Mouse (Mus musculus) forebrain, embryonic 10.5 days (tissue): ENCODE measurements around the gene Hipk2. TPM values are rescaled to one million over a fixed set of nuclear protein-coding genes. Genes with fewer than 3 reads are reported as not detected.

Experiments
- DNase-seq: peaks from one replicate; pipeline ENCODE4 v3.0.0-alpha.2; 2017; ENCODE audit warnings: low spot score; ENCODE audit errors: extremely low spot score
- H3K27ac ChIP-seq: fragments of 300-500 bp; sonication (generic); 2 replicates; pipeline ENCODE4 v1.5.1; 2016; ENCODE audit warnings: mild to moderate bottlenecking
- H3K27me3 ChIP-seq: fragments of 300-500 bp; sonication (generic); 2 replicates; pipeline ENCODE4 v1.6.1; 2016; ENCODE audit warnings: mild to moderate bottlenecking; ENCODE audit not compliant: poor library complexity, severe bottlenecking
- H3K36me3 ChIP-seq: fragments of 300-500 bp; sonication (generic); replicated peaks from 2 replicates; pipeline ENCODE4 v1.6.1; 2016; ENCODE audit warnings: mild to moderate bottlenecking, moderate library complexity
- H3K4me1 ChIP-seq: fragments of 300-500 bp; sonication (generic); 2 replicates; pipeline ENCODE4 v1.6.1; 2016
- H3K4me3 ChIP-seq: fragments of 300-500 bp; sonication (generic); 2 replicates; pipeline ENCODE4 v1.5.1; 2016; ENCODE audit warnings: mild to moderate bottlenecking, moderate library complexity
- H3K9me3 ChIP-seq: fragments of 300-500 bp; sonication (generic); 2 replicates; pipeline ENCODE4 v1.6.1; 2016; ENCODE audit warnings: mild to moderate bottlenecking, moderate library complexity
- WGBS: fragments of 180-500 bp; shearing (Covaris S2); methylation state at CpG from one replicate; pipeline ENCODE4 v1.1.7; 2016; 5-methylcytosine and 5-hydroxymethylcytosine counted together
- polyA plus RNA-seq: library from polyadenylated mRNA; unstranded; fragments of >200 nt; fragmentation: Nextera tagmentation; extraction: Ambion mirVana; gene quantifications from 2 replicates; pipeline ENCODE4 v1.2.1, GENCODE M21; 2016

The Hipk2 gene
- polyA plus RNA-seq, 1 experiment from 2014 or later: 29.0 TPM

- DNase-seq: no peak
- H3K36me3 ChIP-seq: peaks cover 38% of the 10 kb centered on the region
- no peaks in the 10 kb centered on the region for H3K27me3 ChIP-seq
- no peaks in the 10 kb centered on the region for H3K9me3 ChIP-seq
- no peak overlapping the region for H3K27ac ChIP-seq
- no peak overlapping the region for H3K4me3 ChIP-seq
- 84% methylated on average over 5 of the region's 5 CpGs for WGBS
- H3K4me1 ChIP-seq: peaks cover 5% of the 10 kb centered on the region
These were observed 86.6 kb downstream of the Hipk2 start for GRCm38 (mm10) chr6:38789221-38789810.

DNA sequence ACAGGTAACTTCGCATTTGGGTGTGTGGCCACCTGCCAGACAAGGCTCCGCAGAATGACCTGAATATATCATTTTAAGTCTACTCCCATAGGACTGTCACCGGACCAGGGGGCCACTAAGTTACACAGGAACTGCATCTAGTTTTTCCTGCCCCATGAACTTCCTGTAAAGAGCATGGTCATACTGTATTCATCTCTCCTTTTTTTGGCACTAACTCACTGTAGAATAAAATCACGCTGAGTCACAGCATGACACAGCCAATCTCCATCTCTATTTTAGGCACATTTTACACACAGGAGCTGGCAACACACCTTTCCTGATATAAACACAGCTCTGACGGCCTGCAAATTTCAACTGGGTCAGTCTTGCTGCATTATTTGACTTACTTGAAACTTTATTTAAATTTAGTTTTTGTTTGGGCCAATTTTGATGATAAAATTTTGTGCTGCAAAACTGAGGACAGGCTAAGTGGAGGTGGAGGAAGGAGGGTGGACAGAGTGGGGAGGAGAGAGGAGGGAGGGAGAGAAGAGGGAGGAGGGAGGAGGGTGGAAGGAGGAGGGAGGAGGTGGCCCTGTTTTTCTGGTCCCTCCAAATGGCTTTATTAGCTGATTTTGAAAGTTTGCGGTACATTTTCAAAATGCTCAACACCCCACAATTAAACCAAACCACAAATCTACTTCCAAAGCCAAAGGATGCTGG, 88.0 kb downstream of the Hipk2 start:
- Histone ChIP-seq H3K27ac (no peak overlapping the region), H3K4me3 (no peak overlapping the region), H3K9me3 (no peaks in the 10 kb centered on the region), H3K4me1 (peaks cover 5% of the 10 kb centered on the region), H3K27me3 (no peaks in the 10 kb centered on the region), H3K36me3 (peaks cover 33% of the 10 kb centered on the region)
- WGBS: 93% methylated on average over 6 of the region's 6 CpGs
- no peak for DNase-seq

DNA sequence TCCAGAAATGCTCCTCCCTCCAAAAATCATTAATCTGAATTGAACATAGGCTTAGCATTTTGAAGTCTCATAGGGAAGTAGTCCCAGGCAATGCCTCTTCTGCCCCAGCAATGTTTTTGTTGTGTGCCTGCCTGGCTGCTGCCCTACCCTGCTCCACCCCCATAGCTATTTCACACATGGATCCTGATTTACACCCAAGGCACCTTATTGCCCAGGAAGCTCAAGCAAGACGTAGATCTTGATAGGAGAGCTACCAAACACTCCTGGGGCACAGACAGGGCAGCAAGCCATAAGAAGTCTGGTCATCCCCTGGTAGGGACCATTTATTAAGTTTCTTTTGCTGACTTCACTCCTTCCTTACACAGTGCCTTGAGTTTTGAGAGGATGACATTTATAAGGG, 88.8 kb downstream of the Hipk2 start:
- DNase-seq: no peak
- H3K36me3 ChIP-seq: peaks cover 27% of the 10 kb centered on the region
- no peak overlapping the region for H3K4me3 ChIP-seq
- peaks cover 5% of the 10 kb centered on the region for H3K4me1 ChIP-seq
- H3K27ac ChIP-seq: no peak overlapping the region
- no peaks in the 10 kb centered on the region for H3K27me3 ChIP-seq
- 68% methylated on average over 1 of the region's 1 CpGs for WGBS
- no peaks in the 10 kb centered on the region for H3K9me3 ChIP-seq

DNA sequence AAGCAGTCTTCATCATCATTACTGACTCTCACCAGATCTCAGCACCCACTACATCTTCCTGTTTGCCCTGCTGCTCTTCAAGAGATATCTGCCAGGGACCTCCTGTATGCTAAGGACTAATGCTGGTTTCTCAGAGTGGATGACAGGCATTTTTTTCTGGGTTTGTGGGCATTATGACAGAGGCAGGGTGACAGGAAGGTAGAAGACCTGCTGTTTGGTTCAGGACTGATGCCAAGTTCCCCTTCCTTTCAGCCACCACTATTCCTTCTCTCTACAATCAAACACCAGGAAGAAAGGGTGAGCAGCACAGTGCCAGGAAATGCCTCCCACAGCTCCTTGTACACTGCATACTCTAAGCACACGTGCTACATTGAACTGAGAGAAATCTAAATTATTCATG, 90.2 kb downstream of the Hipk2 start:
- H3K27me3 ChIP-seq: no peaks in the 10 kb centered on the region
- H3K4me1 ChIP-seq: peaks cover 5% of the 10 kb centered on the region
- no peak overlapping the region for H3K4me3 ChIP-seq
- no peak overlapping the region for H3K27ac ChIP-seq
- no peak for DNase-seq
- peaks cover 15% of the 10 kb centered on the region for H3K36me3 ChIP-seq
- 70% methylated on average over 1 of the region's 1 CpGs for WGBS
- no peaks in the 10 kb centered on the region for H3K9me3 ChIP-seq

- H3K27me3 ChIP-seq: no peaks in the 10 kb centered on the region
- no peak overlapping the region for H3K27ac ChIP-seq
- WGBS: 96% methylated on average over 7 of the region's 7 CpGs
- no peaks in the 10 kb centered on the region for H3K9me3 ChIP-seq
- H3K4me1 ChIP-seq: peaks cover 8% of the 10 kb centered on the region
- H3K36me3 ChIP-seq: peaks cover 3% of the 10 kb centered on the region; the same call in 1 of the 2 replicates
- H3K4me3 ChIP-seq: no peak overlapping the region
- DNase-seq: no peak
These were observed 96.6 kb downstream of the Hipk2 start for GRCm38 (mm10) chr6:38779411-38779810.

GRCm38 (mm10) chr6:38778887-38779286, 97.1 kb downstream of the Hipk2 start:
- Histone ChIP-seq H3K9me3 (no peaks in the 10 kb centered on the region), H3K27me3 (no peaks in the 10 kb centered on the region), H3K4me1 (peaks cover 8% of the 10 kb centered on the region), H3K27ac (no peak overlapping the region), H3K4me3 (no peak overlapping the region), H3K36me3 (peaks cover 4% of the 10 kb centered on the region)
- no peak for DNase-seq

DNA sequence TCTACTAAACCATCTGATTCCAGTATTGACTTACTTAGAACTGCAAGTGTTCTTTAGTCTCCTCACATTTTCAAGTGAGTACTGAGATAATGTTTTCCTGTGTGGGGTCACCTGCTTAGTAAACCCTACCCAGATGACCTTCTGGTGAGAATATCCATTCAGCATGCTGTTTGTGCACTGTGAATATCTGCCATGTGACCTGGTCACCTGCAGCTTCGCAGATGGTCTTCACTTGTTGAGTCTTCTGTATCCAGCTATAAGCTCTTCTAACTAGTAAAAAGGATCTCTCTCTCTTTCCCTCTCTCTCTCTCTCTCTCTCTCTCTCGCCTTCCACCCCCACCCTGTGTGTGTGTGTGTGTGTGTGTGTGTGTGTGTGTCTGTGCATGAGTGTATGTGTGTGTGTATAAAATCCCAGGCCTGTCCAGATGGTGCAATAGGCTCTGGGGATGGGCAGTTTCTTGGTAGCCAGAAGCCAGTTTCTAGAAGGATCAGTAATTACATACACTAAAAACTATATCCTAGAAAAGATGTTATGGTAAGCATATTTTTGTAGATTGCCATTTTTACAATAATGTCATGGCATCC, 99.9 kb downstream of the Hipk2 start:
- peaks cover 8% of the 10 kb centered on the region for H3K4me1 ChIP-seq
- no peak overlapping the region for H3K4me3 ChIP-seq
- no peaks in the 10 kb centered on the region for H3K9me3 ChIP-seq
- H3K36me3 ChIP-seq: peaks cover 6% of the 10 kb centered on the region
- DNase-seq: no peak
- H3K27ac ChIP-seq: no peak overlapping the region
- 72% methylated on average over 2 of the region's 2 CpGs for WGBS
- H3K27me3 ChIP-seq: no peaks in the 10 kb centered on the region

- DNase-seq: no peak
- peaks cover 22% of the 10 kb centered on the region for H3K36me3 ChIP-seq
- H3K27me3 ChIP-seq: no peaks in the 10 kb centered on the region
- no peak overlapping the region for H3K4me3 ChIP-seq
- H3K27ac ChIP-seq: no peak overlapping the region
- H3K9me3 ChIP-seq: no peaks in the 10 kb centered on the region
- peaks cover 5% of the 10 kb centered on the region; the same call in 1 of the 2 replicates for H3K4me1 ChIP-seq
- 92% methylated on average over 7 of the region's 7 CpGs for WGBS
These were observed 103.0 kb downstream of the Hipk2 start for GRCm38 (mm10) chr6:38772836-38773518.

DNA sequence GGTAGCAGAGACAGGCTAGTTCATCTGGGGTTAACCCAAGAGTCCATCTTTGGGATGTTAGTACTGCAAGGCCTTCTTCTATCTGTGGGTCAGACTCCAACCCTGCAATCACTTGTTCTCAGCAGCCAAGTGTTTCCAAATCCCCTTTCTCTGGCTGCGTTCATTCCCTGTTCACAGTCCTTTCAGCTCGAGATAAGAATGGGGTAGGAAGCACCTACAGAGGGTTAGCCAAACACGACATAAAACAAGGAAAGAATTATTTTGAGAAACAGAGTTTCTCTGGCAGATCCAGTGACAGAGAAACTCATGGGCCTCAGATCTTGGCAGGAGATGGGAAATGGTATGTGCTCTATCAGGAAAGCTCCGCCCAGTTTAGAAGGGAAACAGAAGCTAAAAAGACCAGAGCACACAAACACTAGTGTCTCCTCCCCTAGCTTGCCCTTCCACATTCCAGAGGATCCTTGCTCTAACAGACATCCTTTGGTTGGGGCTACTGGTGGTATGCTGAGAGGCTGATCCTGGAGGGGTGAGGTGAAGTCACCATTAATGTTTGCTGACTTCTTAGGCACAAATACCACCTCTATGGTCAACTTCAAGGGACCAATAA, 104.8 kb downstream of the Hipk2 start:
- 73% methylated on average over 4 of the region's 4 CpGs for WGBS
- no peak for DNase-seq
- Histone ChIP-seq H3K4me3 (no peak overlapping the region), H3K9me3 (no peaks in the 10 kb centered on the region), H3K27me3 (no peaks in the 10 kb centered on the region), H3K36me3 (peaks cover 40% of the 10 kb centered on the region), H3K4me1 (peaks cover 5% of the 10 kb centered on the region; the same call in 1 of the 2 replicates), H3K27ac (no peak overlapping the region)

DNA sequence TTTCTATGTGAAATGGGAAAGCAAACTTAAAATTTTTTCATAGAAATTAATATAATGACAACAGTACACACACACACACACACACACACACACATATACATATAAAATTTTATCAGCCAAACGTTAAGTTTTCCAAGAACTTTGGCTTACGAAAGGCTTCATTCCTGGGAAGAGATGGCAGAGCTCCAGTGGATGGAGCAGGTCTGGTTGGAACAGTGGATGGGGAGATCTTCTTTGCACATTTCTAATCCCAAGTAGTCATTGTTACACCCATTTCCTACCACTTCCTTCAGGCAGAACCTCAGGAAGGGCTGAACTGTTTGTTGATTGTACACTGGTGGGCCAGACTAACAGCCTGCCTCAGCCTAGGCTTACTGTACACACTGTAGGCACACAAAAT, 106.3 kb downstream of the Hipk2 start:
- no peak for DNase-seq
- peaks cover 53% of the 10 kb centered on the region for H3K36me3 ChIP-seq
- H3K4me1 ChIP-seq: peaks cover 8% of the 10 kb centered on the region
- H3K9me3 ChIP-seq: no peaks in the 10 kb centered on the region
- no peak overlapping the region for H3K27ac ChIP-seq
- 93% methylated on average over 2 of the region's 2 CpGs for WGBS
- no peak overlapping the region for H3K4me3 ChIP-seq
- H3K27me3 ChIP-seq: no peaks in the 10 kb centered on the region

GRCm38 (mm10) chr6:38762588-38763265, 113.2 kb downstream of the Hipk2 start:
- Histone ChIP-seq H3K9me3 (no peaks in the 10 kb centered on the region), H3K27ac (no peak overlapping the region), H3K36me3 (peaks cover 36% of the 10 kb centered on the region), H3K27me3 (peaks cover 16% of the 10 kb centered on the region; the same call in 1 of the 2 replicates), H3K4me1 (peaks cover 63% of the 10 kb centered on the region), H3K4me3 (no peak overlapping the region)
- whole genome bisulfite sequencing: 79% methylated on average over 6 of the region's 6 CpGs
- no peak for DNase-seq

DNA sequence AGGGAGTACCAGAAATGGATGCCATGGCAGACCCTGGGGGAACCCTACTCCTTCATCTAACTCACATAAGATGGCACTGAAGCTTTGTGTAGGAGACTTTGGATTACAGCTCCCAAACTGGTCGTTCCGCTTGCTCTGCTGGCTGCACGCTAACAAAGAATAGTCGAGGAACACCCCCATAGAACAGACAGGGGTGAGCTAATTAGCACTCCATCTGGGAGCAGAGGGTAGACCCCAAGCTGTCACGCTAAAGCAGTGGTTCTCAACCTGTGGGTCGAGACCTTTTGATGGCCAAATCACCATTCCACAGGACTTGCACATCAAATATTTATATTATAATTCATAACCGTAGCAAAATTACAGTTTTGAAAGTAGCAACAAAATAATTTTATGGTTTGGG, 114.0 kb downstream of the Hipk2 start:
- Histone ChIP-seq H3K27ac (no peak overlapping the region), H3K4me1 (peaks cover 70% of the 10 kb centered on the region), H3K9me3 (no peaks in the 10 kb centered on the region), H3K27me3 (peaks cover 16% of the 10 kb centered on the region; the same call in 1 of the 2 replicates), H3K4me3 (no peak overlapping the region), H3K36me3 (peaks cover 29% of the 10 kb centered on the region)
- 55% methylated on average over 7 of the region's 7 CpGs for WGBS
- DNase-seq: no peak
